Mouse (Mus musculus) ES-E14 (cell line): ENCODE results near the gene Gm14226. TPM values are rescaled to one million over a fixed set of nuclear protein-coding genes. Genes with fewer than 3 reads are reported as not detected.

Experiments used
- DNase-seq: peaks from one replicate; pipeline ENCODE4 v3.0.0-alpha.2; 2013; ENCODE audit warnings: low read depth, low spot score
- H3K27ac ChIP-seq: 2 replicates; pipeline ENCODE4 v1.5.1; 2012; ENCODE audit warnings: low read depth, mild to moderate bottlenecking, low read length, moderate library complexity, mixed read lengths; ENCODE audit not compliant: poor library complexity, insufficient read depth, severe bottlenecking
- H3K36me3 ChIP-seq: 2 replicates; pipeline ENCODE4 v1.6.1; 2012; ENCODE audit warnings: mild to moderate bottlenecking, low read length, moderate library complexity, mixed read lengths; ENCODE audit not compliant: control insufficient read depth, poor library complexity, insufficient read depth, severe bottlenecking
- H3K4me1 ChIP-seq, 2 experiments: fragments of 150-350 bp in 1 of 2; sonication (generic) in 1 of 2; 2 replicates each; pipeline ENCODE4 v1.6.1; 2012; ENCODE audit warnings: low read length in 2 of 2, mild to moderate bottlenecking in 1 of 2, mixed read lengths in 1 of 2; ENCODE audit not compliant: control insufficient read depth in 2 of 2, insufficient read depth in 2 of 2, poor library complexity in 1 of 2
- H3K4me3 ChIP-seq, 2 experiments: fragments of 150-350 bp in 1 of 2; sonication (generic) in 1 of 2; 2 replicates each; pipeline ENCODE4 v1.5.1; 2012; ENCODE audit warnings: low read length in 2 of 2, low read depth in 1 of 2, mild to moderate bottlenecking in 1 of 2, mixed read lengths in 1 of 2; ENCODE audit not compliant: insufficient read depth in 1 of 2, poor library complexity in 1 of 2, severe bottlenecking in 1 of 2
- H3K9ac ChIP-seq: 2 replicates; pipeline ENCODE4 v1.6.1; 2012; ENCODE audit warnings: low read depth, mild to moderate bottlenecking, low read length, mixed read lengths; ENCODE audit not compliant: poor library complexity, insufficient read depth, severe bottlenecking
- H3K9me3 ChIP-seq: fragments of 150-350 bp; sonication (generic); 2 replicates; pipeline ENCODE4 v1.6.1; 2012; ENCODE audit warnings: low read depth, mild to moderate bottlenecking, low read length; ENCODE audit not compliant: control insufficient read depth, insufficient read depth
- CHD2 ChIP-seq: IDR thresholded peaks from 2 replicates; pipeline ENCODE4 v1.6.1; 2014; ENCODE audit warnings: mild to moderate bottlenecking, low read depth, low read length, inconsistent platforms
- HCFC1 ChIP-seq: IDR thresholded peaks from 2 replicates; pipeline ENCODE4 v1.6.1; 2012; ENCODE audit warnings: low read length, inconsistent platforms, borderline replicate concordance; ENCODE audit not compliant: insufficient read depth
- MAFK ChIP-seq: IDR thresholded peaks from 2 replicates; pipeline ENCODE4 v1.6.1; 2014; ENCODE audit warnings: mild to moderate bottlenecking, low read depth, low read length, inconsistent platforms; ENCODE audit not compliant: insufficient read depth
- ZC3H11A ChIP-seq: IDR thresholded peaks from 2 replicates; pipeline ENCODE4 v1.6.1; 2012; ENCODE audit warnings: low read depth, mild to moderate bottlenecking, inconsistent platforms, low read length, borderline replicate concordance
- ZNF384 ChIP-seq: IDR thresholded peaks from 2 replicates; pipeline ENCODE4 v1.6.1; 2012; ENCODE audit warnings: low read depth, low read length, inconsistent platforms
- in situ Hi-C, 2 experiments: fragments of 600-800 bp; cut with MboI; formaldehyde crosslinking; loops; one replicate each; pipeline ENCODE4 v1.15.1; 2025; ENCODE audit warnings: low sequenced_read_pairs in 2 of 2, inconsistent platforms in 1 of 2; ENCODE audit not compliant: unreplicated experiment in 2 of 2
- total RNA-seq: library from RNA; depleted of rRNA; stranded (reverse); fragments of 300-350 nt; gene quantifications from 2 replicates; pipeline ENCODE4 v1.2.3, GENCODE M21; 2012

The Gm14226 gene
- total RNA-seq, 1 experiment, result 0.04 TPM

DNA sequence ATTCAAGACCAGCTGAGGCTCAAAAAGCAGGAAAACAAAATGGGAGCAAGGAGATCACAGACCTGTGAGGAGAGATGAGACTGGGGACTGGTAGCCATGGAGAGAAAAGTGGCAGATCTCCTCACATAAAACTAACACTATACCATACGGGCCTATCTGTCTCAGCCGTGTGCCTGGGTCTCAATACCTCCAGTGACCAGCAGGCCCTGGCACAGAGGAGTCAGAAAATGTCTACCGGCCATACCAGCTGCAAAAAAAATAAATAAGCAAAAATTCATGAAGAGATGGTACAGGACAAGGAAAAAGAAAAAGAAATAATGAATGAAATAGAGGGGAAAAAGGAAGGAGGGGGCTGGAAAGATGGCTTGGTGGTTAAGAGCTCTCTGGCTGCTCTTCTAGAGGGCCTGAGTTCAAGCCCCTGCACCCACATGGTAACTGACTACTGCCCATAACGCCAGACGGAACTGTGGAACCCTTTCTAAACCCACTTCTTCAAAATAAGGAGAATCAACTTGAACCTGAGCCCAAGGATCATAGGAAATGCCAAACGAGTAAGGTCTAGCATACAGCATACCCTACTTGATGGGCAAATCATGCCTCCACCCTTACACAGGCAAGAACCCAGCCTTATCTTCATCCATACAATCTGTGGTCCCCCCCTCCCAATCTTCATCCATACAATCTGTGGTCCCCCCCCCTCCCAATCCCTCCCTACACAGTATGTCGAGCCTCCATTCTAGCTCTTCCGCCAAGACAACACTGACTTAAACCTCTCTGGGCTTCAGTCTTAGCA lies 54.5 kb downstream of the Gm14226 start:
- Histone ChIP-seq H3K4me3 (peak overlapping the region; percentile 21 to 98; a peak in 1 of 4 replicates), H3K9me3 (no peaks in the 10 kb centered on the region), H3K36me3 (peaks cover 16% of the 10 kb centered on the region), H3K4me1 (peaks cover 5 to 22% of the 10 kb centered on the region in 2 experiments; a peak in 3 of 4 replicates), H3K27ac (no peak overlapping the region), H3K9ac (peak overlapping the region; percentile 47; the same call in 1 of the 2 replicates)
- in situ Hi-C loops, result no loop called here
- DNase-seq, result no peak
- TF ChIP-seq CHD2 (no peak), HCFC1 (no peak), MAFK (no peak), ZNF384 (no peak), ZC3H11A (no peak)

DNA sequence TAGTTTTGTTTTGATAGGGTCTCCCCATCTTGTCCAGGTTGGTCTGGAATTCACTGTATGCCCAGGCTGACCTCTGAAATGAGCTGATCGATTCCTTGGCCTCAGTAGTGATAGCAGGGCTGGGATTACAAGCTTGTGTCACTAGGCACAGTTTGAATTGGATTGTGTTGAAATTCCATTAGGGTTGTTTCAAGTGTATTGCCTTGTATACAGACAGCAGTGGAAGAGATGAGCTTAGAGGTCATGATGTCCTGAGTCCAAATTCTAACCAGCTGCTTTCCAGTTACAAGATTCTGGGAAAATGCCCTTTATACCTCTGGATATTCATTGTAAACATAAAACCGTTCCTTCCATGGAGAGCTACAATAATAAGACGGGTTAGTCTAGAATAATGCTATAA lies 55.3 kb downstream of the Gm14226 start:
- DNase-seq, result no peak
- Histone ChIP-seq H3K27ac (no peak overlapping the region), H3K9me3 (no peaks in the 10 kb centered on the region), H3K4me3 (peak overlapping the region; percentile 95 to 98), H3K9ac (peak overlapping the region; percentile 97; the same call in 1 of the 2 replicates), H3K36me3 (peaks cover 9% of the 10 kb centered on the region), H3K4me1 (peaks cover 5 to 23% of the 10 kb centered on the region in 2 experiments; a peak in 3 of 4 replicates)
- in situ Hi-C loops, result no loop called here
- TF ChIP-seq CHD2 (no peak), HCFC1 (no peak), MAFK (no peak), ZNF384 (no peak), ZC3H11A (no peak)

DNA sequence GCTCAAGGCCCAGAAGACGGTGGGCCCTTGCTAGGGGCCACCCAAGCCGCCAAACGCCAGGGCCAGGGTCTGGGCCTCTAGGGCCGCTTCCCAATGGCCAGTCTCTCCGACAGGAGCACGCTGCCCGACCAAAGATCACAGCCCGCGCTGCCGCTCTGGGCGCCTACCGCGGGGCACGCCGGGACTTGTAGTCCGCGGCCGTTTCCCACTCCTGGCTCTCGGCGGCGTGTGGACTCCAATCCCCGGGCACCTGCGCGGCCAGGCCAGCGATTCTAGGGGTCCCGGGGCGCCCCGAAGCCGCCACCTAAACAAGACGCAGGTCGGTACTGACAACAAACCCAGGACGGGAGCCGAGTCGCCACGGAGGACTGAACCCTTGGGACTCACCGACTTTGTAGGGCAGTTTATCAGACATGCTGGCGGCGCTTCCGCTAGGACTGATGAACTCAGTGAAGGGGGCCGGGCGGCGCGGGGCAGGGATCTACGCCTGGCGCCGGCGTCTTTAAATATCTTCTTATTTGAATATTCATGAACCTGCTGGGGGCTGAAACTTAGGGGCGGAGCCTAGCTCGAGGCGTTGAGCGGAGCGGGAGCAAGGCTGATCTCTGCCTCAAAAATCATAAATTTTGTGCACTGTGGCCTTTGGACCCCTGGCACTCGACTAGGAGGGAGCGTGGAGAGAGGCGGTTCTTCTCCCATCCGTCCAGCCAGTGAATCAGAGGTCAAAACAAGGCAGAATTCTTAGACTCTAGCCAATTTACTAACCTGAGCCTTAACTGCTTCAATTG lies 56.1 kb downstream of the Gm14226 start, which contains the start of gene Ahcy:
TSS of gene Ahcy (minus strand) at position 520 of the 788 bp plus-strand sequence.
- in situ Hi-C loops, result no loop called here
- peak; percentile 83 for DNase-seq
- H3K4me1 ChIP-seq, result peaks cover 7 to 24% of the 10 kb centered on the region in 2 experiments; a peak in 3 of 4 replicates
- H3K36me3 ChIP-seq, result 0 out of 2 replicates have a peak, but pooled peaks cover 2% of the 10 kb centered on the region
- H3K9me3 ChIP-seq, result no peaks in the 10 kb centered on the region
- no peak for TF ChIP-seq CHD2
- peak; percentile 93 for TF ChIP-seq HCFC1
- H3K27ac ChIP-seq, result no peak within 1 kb of the TSS; the same call in none of the 2 replicates
- H3K9ac ChIP-seq, result peak within 1 kb of the TSS; percentile 97
- H3K4me3 ChIP-seq, result peak within 1 kb of the TSS; percentile 95 to 98

DNA sequence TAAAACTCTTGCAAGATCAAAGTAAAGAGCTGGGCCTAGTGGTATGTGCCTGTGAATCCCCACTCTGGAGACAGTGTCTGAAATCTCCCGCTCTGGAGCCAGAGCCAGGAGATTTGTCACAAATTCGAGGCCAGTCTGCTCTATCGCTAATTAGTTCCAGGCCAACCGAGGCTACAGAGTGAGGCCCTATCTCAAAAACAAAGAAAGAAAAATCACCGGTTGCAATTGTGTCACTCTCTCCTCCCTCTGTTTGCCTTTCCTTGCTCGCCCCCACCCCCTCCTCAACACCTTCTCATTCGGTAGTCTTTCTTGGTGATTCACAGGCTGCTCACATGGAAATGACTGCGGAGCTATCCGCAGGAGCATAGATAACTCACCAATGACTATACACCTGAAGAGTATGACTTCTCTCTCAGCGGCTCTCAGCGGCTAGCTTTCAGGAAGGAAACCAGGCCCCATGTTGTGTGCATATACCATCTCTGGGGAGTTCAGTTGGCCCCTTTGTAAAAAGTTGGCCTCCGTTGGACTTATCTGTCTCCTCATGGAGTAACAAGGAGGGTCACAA lies 56.8 kb downstream of the Gm14226 start:
- Histone ChIP-seq H3K9me3 (no peaks in the 10 kb centered on the region), H3K9ac (peak overlapping the region; percentile 65; the same call in 1 of the 2 replicates), H3K4me3 (peak overlapping the region; percentile 95 to 98), H3K36me3 (0 out of 2 replicates have a peak, but pooled peaks cover 2% of the 10 kb centered on the region), H3K27ac (no peak overlapping the region), H3K4me1 (peaks cover 9 to 26% of the 10 kb centered on the region in 2 experiments)
- in situ Hi-C loops, result no loop called here
- DNase-seq, result no peak
- TF ChIP-seq CHD2 (no peak), MAFK (no peak), ZC3H11A (no peak), HCFC1 (no peak), ZNF384 (no peak)
